Mouse (Mus musculus) urinary bladder, postnatal 25 days (tissue): ENCODE measurements at regions not wholly inside any gene's neighbourhood (a gene's known extent, or its start where the extent isn't known, plus 50 kb on each side); places are given as distances from the start of the nearest gene placed in this dataset.
"Not testable (repeated sequence)": the region's sequence is repeated elsewhere in the genome, so short reads cannot be mapped to it uniquely, and the experiment has no call there.

Experiments used
- DNase-seq: peaks from one replicate; pipeline ENCODE4 v3.0.0; 2022; ENCODE audit warnings: low spot score

DNA sequence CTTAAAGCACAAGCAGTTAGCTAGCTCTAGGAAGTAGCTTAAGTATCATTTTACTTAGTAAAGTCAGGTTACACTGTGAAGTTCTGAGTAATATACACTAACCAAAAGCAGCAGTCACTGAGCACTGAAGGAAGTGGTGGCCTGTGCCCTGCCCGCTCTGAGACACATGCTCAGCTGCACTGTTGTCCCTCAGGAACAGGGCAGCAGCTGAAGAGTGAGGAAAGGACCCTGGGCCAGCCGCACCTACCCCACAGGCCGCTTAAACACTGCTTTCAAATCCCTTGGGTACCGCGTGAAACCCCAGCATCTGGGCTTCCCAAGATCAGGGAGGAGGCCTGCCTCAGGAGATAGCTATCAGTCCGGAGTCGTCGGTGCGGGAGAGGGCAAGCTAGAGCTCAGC, 385.1 kb downstream of the Gm8797 start:
- DNase-seq = not testable (repeated sequence)

DNA sequence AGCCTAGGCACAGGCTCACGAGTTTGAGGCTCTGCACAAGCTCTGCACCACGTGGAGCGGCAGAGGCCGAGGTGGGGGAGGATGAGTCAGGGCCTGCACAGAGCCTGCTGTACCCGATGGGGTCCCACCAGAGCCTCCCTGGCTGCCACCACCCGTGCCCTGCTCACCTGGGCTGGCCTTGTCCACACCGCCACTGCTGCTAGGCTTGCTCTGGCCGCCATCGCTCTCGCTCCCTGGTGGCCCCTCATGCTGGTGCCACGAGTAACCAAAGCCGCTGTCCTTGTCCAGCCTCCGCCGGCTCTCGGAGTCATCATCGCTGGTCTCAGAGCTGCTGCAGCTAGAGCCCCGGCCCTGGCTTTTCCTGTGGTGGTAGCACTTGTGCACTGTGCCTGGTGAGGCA, 386.8 kb downstream of the Gm8797 start:
- no peak for DNase-seq

DNA sequence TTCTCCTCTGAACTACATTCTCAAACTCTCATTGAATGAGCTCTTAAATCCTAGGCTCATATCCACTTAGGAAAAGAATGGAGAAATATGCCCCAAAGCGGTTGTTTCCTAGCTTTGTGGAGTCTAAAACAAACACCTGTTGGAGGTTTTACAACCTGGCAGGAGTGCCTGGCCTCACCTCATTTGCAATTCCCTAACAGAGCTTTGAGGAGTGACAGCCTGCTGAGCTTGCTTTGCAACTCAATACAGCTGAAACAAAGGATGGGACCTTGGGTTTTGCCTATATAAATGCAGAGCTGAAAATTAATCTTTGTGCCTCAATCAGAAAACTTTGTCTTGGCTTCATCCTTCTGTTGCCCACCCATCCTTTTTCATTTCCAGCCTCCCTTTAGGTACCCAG, 423.2 kb downstream of the Gm8797 start:
- no peak for DNase-seq

DNA sequence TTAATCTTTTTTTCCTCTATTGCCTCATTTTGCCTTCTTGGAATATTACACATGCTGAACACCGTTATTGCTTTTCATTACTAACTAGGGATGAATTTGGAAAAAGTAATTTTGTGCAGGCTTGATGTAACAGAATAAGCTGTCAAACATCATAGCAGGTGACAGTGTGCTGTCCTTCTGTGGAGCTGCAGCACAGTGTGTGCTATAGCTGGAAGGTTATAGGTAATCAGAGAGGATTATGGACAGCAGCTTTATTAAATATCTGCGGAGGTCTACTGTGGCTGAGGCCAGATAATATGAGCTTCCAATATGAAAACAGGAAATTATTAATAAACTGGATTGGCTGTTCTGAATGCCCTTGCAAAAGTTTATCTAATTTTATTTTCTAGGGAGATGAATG, 431.9 kb downstream of the Gm8797 start:
- DNase-seq = no peak

DNA sequence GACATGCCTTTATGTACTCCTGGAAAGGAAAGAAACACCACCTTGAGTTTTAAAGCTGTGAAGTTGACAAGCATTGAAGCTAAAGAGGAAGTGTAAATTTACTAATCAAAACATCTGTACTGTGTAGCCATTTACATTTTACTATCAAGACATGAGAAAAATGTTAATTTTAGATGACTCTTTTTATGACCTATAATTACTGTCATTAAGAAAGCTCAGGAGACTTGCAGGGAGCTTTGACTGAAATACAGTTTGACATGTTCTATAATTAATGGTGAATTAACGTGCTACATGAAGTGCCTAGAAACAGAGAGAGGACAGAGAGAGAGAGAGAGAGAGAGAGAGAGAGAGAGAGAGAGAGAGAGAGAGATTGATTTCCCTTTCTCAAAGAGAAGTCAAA, 432.8 kb downstream of the Gm8797 start:
- no peak for DNase-seq

DNA sequence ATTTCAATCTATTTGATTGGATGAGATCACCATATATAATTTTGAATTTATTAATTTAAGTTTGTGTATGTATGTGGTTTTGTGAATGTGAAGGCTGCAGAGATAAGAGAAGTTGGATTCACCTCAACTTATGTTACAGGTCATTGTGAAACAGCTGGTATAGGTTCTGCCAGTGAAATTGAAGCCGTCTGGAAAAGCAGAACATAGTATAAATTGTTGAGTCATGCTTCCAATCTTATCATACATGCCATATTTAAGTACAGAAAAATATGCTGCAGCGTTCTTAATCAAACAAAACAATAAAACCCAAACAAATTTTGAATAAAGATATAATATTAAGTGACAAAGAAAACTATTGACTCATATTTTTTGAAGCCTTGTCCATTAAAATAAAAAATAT, 415.6 kb downstream of the 1700008P02Rik start:
- no peak for DNase-seq

DNA sequence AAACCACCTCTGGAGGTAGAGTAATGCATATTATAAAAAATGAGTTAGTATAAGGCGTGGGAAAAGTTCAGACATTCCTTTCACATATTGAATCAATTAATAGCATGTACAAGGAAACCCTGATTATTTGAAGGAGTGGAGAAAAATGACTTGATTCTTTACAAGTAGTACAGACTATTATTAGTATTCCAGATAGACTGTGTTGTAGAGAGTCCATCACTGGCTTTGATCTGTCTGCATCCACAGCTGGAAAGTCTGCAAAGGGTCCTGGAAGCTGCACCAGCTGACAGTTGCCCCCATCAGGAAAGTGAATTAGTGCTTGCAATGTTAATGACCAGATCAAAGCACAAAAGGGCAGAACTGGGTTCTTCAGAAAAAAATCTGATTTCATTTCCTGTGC, 391.6 kb downstream of the 1700008P02Rik start:
- DNase-seq = no peak
